Mouse (Mus musculus): Measurements from ENCODE around the gene Hsf2bp. TPM values are rescaled to one million over a fixed set of nuclear protein-coding genes. Genes with fewer than 3 reads are reported as not detected.

The Hsf2bp gene
- polyA plus RNA-seq, 2 experiments = 0.07 to 0.10 TPM

GRCm38 (mm10) chr17:31935091-31935830 lies 100.9 kb downstream of the Hsf2bp start:
- Histone ChIP-seq H3K4me3 (ENCODE audit: insufficient read depth in 1 of 2, low read depth in 2 of 2, low read length in 2 of 2) (no peak overlapping the region), H3K4me1 (replicated peaks; ENCODE audit: control insufficient read depth in 2 of 2, insufficient read depth in 2 of 2, low read length in 1 of 2) (peaks cover 0 to 5% of the 10 kb centered on the region in 2 experiments; a peak in 1 of 4 replicates), H3K9me3 (ENCODE audit: control insufficient read depth, low read length) (no peaks in the 10 kb centered on the region), H3K27me3 (ENCODE audit: control insufficient read depth, insufficient read depth, low read length) (no peaks in the 10 kb centered on the region), H3K36me3 (replicated peaks; ENCODE audit: control insufficient read depth, insufficient read depth, low read depth) (no peaks in the 10 kb centered on the region), H3K9ac (replicated peaks) (no peak overlapping the region), H3K4me2 (ENCODE audit: low read depth) (no peak overlapping the region), H3K27ac (no peak overlapping the region)
- TF ChIP-seq CTCF (IDR thresholded peaks at IDR 0.05; ENCODE audit: low read depth) (no peak), EP300 (IDR thresholded peaks at IDR 0.05; ENCODE audit: low read depth) (no peak)
- WGBS (ENCODE audit: insufficient replicate concordance) = 60% methylated on average over 6 of the region's 6 CpGs
- ATAC-seq (ENCODE audit: insufficient read depth) (no peak), DNase-seq (ENCODE audit: low read depth in 3 of 3, low spot score in 3 of 3) (no peak)

GRCm38 (mm10) chr17:31933956-31934355 lies 102.2 kb downstream of the Hsf2bp start:
- Histone ChIP-seq H3K36me3 (replicated peaks; ENCODE audit: control insufficient read depth, insufficient read depth, low read depth) (no peaks in the 10 kb centered on the region), H3K27ac (no peak overlapping the region), H3K27me3 (ENCODE audit: control insufficient read depth, insufficient read depth, low read length) (no peaks in the 10 kb centered on the region), H3K4me1 (replicated peaks; ENCODE audit: control insufficient read depth in 2 of 2, insufficient read depth in 2 of 2, low read length in 1 of 2) (peaks cover 0 to 9% of the 10 kb centered on the region in 2 experiments; a peak in 1 of 4 replicates), H3K9ac (replicated peaks) (no peak overlapping the region), H3K9me3 (ENCODE audit: control insufficient read depth, low read length) (no peaks in the 10 kb centered on the region), H3K4me3 (ENCODE audit: insufficient read depth in 1 of 2, low read depth in 2 of 2, low read length in 2 of 2) (no peak overlapping the region), H3K4me2 (ENCODE audit: low read depth) (no peak overlapping the region)
- DNase-seq (ENCODE audit: low read depth in 3 of 3, low spot score in 3 of 3) (no peak), ATAC-seq (ENCODE audit: insufficient read depth) (no peak)
- 54% methylated on average over 1 of the region's 1 CpGs for WGBS (ENCODE audit: insufficient replicate concordance)
- TF ChIP-seq CTCF (IDR thresholded peaks at IDR 0.05; ENCODE audit: low read depth) (no peak), EP300 (IDR thresholded peaks at IDR 0.05; ENCODE audit: low read depth) (no peak)

GRCm38 (mm10) chr17:31931499-31931898 lies 104.7 kb downstream of the Hsf2bp start:
- 54% methylated on average over 7 of the region's 7 CpGs for WGBS (ENCODE audit: insufficient replicate concordance)
- no peak for ATAC-seq (ENCODE audit: insufficient read depth)
- Histone ChIP-seq H3K4me3 (ENCODE audit: insufficient read depth in 1 of 2, low read depth in 2 of 2, low read length in 2 of 2) (no peak overlapping the region), H3K9ac (replicated peaks) (no peak overlapping the region), H3K36me3 (replicated peaks; ENCODE audit: control insufficient read depth, insufficient read depth, low read depth) (no peaks in the 10 kb centered on the region), H3K4me1 (replicated peaks; ENCODE audit: control insufficient read depth in 2 of 2, insufficient read depth in 2 of 2, low read length in 1 of 2) (peaks cover 0 to 7% of the 10 kb centered on the region in 2 experiments; a peak in 1 of 4 replicates), H3K27me3 (ENCODE audit: control insufficient read depth, insufficient read depth, low read length) (no peaks in the 10 kb centered on the region), H3K4me2 (ENCODE audit: low read depth) (no peak overlapping the region), H3K9me3 (ENCODE audit: control insufficient read depth, low read length) (no peaks in the 10 kb centered on the region), H3K27ac (no peak overlapping the region)
- TF ChIP-seq EP300 (IDR thresholded peaks at IDR 0.05; ENCODE audit: low read depth) (no peak), CTCF (IDR thresholded peaks at IDR 0.05; ENCODE audit: low read depth) (no peak)
- no peak for DNase-seq (ENCODE audit: low read depth in 3 of 3, low spot score in 3 of 3)

GRCm38 (mm10) chr17:31929844-31930715 lies 106.1 kb downstream of the Hsf2bp start:
- H3K27ac ChIP-seq = no peak overlapping the region; the same call in 1 of the 2 replicates
- peaks cover 0 to 7% of the 10 kb centered on the region in 2 experiments; a peak in 1 of 4 replicates for H3K4me1 ChIP-seq (replicated peaks; ENCODE audit: control insufficient read depth in 2 of 2, insufficient read depth in 2 of 2, low read length in 1 of 2)
- ATAC-seq (ENCODE audit: insufficient read depth) (peak; percentile 85), DNase-seq (ENCODE audit: low read depth in 3 of 3, low spot score in 3 of 3) (peak; percentile 15 to 45 (median 20))
- no peak for TF ChIP-seq CTCF (IDR thresholded peaks at IDR 0.05; ENCODE audit: low read depth)
- TF ChIP-seq EP300 (IDR thresholded peaks at IDR 0.05; ENCODE audit: low read depth) = no peak
- H3K36me3 ChIP-seq (replicated peaks; ENCODE audit: control insufficient read depth, insufficient read depth, low read depth) = no peaks in the 10 kb centered on the region
- WGBS (ENCODE audit: insufficient replicate concordance) = 43% methylated on average over 13 of the region's 13 CpGs
- no peaks in the 10 kb centered on the region for H3K9me3 ChIP-seq (ENCODE audit: control insufficient read depth, low read length)
- H3K4me2 ChIP-seq (ENCODE audit: low read depth) = no peak overlapping the region
- no peak overlapping the region for H3K9ac ChIP-seq (replicated peaks)
- H3K27me3 ChIP-seq (ENCODE audit: control insufficient read depth, insufficient read depth, low read length) = no peaks in the 10 kb centered on the region
- no peak overlapping the region for H3K4me3 ChIP-seq (ENCODE audit: insufficient read depth in 1 of 2, low read depth in 2 of 2, low read length in 2 of 2)

- 60% methylated on average over 6 of the region's 6 CpGs for WGBS (ENCODE audit: insufficient replicate concordance)
- no peak for TF ChIP-seq CTCF (IDR thresholded peaks at IDR 0.05; ENCODE audit: low read depth)
- no peak for TF ChIP-seq EP300 (IDR thresholded peaks at IDR 0.05; ENCODE audit: low read depth)
- Histone ChIP-seq H3K36me3 (replicated peaks; ENCODE audit: control insufficient read depth, insufficient read depth, low read depth) (no peaks in the 10 kb centered on the region), H3K27me3 (ENCODE audit: control insufficient read depth, insufficient read depth, low read length) (no peaks in the 10 kb centered on the region), H3K4me1 (replicated peaks; ENCODE audit: control insufficient read depth in 2 of 2, insufficient read depth in 2 of 2, low read length in 1 of 2) (peaks cover 0 to 7% of the 10 kb centered on the region in 2 experiments; a peak in 1 of 4 replicates), H3K9ac (replicated peaks) (no peak overlapping the region), H3K4me3 (ENCODE audit: insufficient read depth in 1 of 2, low read depth in 2 of 2, low read length in 2 of 2) (no peak overlapping the region), H3K27ac (no peak overlapping the region), H3K9me3 (ENCODE audit: control insufficient read depth, low read length) (no peaks in the 10 kb centered on the region), H3K4me2 (ENCODE audit: low read depth) (no peak overlapping the region)
- DNase-seq (ENCODE audit: low read depth in 3 of 3, low spot score in 3 of 3) (no peak), ATAC-seq (ENCODE audit: insufficient read depth) (no peak)
These were observed 107.1 kb downstream of the Hsf2bp start for GRCm38 (mm10) chr17:31929032-31929431.

Data from liver, embryonic 14.5 days (tissue).